Mouse (Mus musculus): ENCODE results near the gene C8b. TPM values are rescaled to one million over a fixed set of nuclear protein-coding genes. Genes with fewer than 3 reads are reported as not detected.

C8b gene
- total RNA-seq (2017): not detected in 2 replicates

DNA sequence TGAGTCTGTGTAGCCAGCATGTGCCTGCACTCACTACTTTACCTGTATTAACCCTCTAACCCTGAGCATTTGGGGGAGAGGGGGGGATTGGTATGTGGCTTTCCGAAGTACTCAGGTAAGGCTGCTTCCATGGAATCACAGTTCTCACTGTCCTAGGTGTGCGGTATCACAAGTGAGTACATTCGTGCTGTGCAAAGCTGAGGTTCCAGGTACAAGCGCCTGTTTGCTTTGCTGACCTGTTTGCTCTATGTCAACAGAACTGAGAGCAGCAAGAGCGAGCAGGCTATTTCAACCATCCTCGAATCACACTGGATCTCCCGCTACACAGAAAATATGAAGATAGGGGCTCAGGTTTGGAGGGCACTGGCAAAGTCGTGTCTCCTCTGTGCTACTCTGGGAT is at the start of gene C8b:
C8b (plus strand) TSS at position 253 of the 400 bp plus-strand sequence.
- no peak for ATAC-seq (replicated peaks in 1 of 2; ENCODE audit: insufficient read depth in 1 of 2, low FRiP score in 2 of 2, low TSS enrichment in 1 of 2, low read depth in 1 of 2, poor library complexity in 2 of 2, severe bottlenecking in 2 of 2)

GRCm38 (mm10) chr4:104716506-104716905 is 49.6 kb upstream of the C8b start:
- ATAC-seq (replicated peaks in 1 of 2; ENCODE audit: insufficient read depth in 1 of 2, low FRiP score in 2 of 2, low TSS enrichment in 1 of 2, low read depth in 1 of 2, poor library complexity in 2 of 2, severe bottlenecking in 2 of 2): no peak

GRCm38 (mm10) chr4:104718973-104719795 is 46.9 kb upstream of the C8b start:
- ATAC-seq (replicated peaks in 1 of 2; ENCODE audit: insufficient read depth in 1 of 2, low FRiP score in 2 of 2, low TSS enrichment in 1 of 2, low read depth in 1 of 2, poor library complexity in 2 of 2, severe bottlenecking in 2 of 2): no peak

- ATAC-seq (replicated peaks in 1 of 2; ENCODE audit: insufficient read depth in 1 of 2, low FRiP score in 2 of 2, low TSS enrichment in 1 of 2, low read depth in 1 of 2, poor library complexity in 2 of 2, severe bottlenecking in 2 of 2): no peak
Measured at GRCm38 (mm10) chr4:104723527-104724045, 42.5 kb upstream of the C8b start.

- no peak for ATAC-seq (replicated peaks in 1 of 2; ENCODE audit: insufficient read depth in 1 of 2, low FRiP score in 2 of 2, low TSS enrichment in 1 of 2, low read depth in 1 of 2, poor library complexity in 2 of 2, severe bottlenecking in 2 of 2)
Measured at GRCm38 (mm10) chr4:104724258-104724657, 41.9 kb upstream of the C8b start.

DNA sequence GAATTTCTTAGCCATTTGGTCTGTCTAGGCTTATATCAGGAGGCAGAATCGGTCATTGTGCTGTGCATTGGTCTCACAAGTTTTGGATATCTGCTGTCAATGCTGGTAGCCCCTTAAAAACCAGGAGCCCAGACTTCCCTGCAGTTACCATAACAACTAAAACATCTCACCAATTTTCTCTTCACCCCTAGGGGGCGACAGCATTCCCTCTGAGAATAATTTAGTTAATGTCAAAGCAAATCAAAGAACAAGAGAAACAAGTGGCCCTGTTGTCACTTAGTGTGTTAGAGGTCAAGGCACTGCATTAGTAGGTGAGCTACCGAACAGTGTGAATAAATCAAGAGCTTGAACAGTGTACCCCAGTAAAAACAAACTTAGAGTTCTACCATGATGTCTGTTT is 40.4 kb upstream of the C8b start:
- ATAC-seq (replicated peaks in 1 of 2; ENCODE audit: insufficient read depth in 1 of 2, low FRiP score in 2 of 2, low TSS enrichment in 1 of 2, low read depth in 1 of 2, poor library complexity in 2 of 2, severe bottlenecking in 2 of 2): no peak

- no peak for ATAC-seq (replicated peaks in 1 of 2; ENCODE audit: insufficient read depth in 1 of 2, low FRiP score in 2 of 2, low TSS enrichment in 1 of 2, low read depth in 1 of 2, poor library complexity in 2 of 2, severe bottlenecking in 2 of 2)
Measured at GRCm38 (mm10) chr4:104729185-104729584, 36.9 kb upstream of the C8b start.

DNA sequence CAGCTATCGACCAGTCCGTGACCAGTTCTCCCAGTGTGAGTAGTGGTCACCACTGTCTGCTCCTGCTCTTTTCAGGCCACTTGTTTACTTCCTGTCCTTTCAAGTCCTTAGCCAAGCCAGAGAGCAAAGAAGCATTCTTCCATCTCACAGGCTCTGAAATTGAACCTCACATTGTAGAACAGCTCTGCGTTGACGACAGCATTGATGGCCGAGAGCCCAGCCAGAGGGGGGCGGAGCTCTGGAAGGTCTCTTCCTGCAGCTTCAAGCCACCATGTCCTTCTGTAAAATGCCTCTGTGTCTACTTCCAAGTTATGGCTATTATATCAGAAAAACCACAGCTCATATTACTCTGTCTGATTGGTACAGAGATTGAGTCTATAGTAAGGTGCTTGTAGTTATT is 19.6 kb upstream of the C8b start:
- no peak for ATAC-seq (replicated peaks in 1 of 2; ENCODE audit: insufficient read depth in 1 of 2, low FRiP score in 2 of 2, low TSS enrichment in 1 of 2, low read depth in 1 of 2, poor library complexity in 2 of 2, severe bottlenecking in 2 of 2)

DNA sequence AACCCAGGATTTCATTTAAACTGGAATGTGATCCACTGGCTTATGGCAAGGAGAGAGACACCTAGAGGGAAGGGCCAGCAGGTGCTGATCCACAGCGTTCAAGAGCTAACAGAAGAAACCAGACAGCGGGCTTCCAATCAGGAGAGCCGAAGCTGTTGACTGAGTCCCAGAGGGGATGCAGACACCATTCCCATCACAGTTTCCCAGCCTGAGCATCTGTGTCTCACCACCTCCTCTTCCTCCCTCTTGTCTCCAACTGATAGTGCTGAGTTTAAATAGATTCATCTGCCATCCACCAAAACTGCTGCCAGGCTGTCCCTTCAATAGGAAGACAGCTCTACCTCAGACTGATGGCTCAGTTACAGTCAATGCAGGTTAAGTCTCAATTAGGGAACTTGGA is 12.0 kb upstream of the C8b start:
- no peak for ATAC-seq (replicated peaks in 1 of 2; ENCODE audit: insufficient read depth in 1 of 2, low FRiP score in 2 of 2, low TSS enrichment in 1 of 2, low read depth in 1 of 2, poor library complexity in 2 of 2, severe bottlenecking in 2 of 2)

- 0 out of 4 replicates have a peak, but pooled peaks of 1 of the 2 experiments have one; percentile 17 for ATAC-seq (replicated peaks in 1 of 2; ENCODE audit: insufficient read depth in 1 of 2, low FRiP score in 2 of 2, low TSS enrichment in 1 of 2, low read depth in 1 of 2, poor library complexity in 2 of 2, severe bottlenecking in 2 of 2)
Measured at GRCm38 (mm10) chr4:104760878-104761624, 5.1 kb upstream of the C8b start.

GRCm38 (mm10) chr4:104768190-104768589 is 2.1 kb downstream of the C8b start:
- no peak for ATAC-seq (replicated peaks in 1 of 2; ENCODE audit: insufficient read depth in 1 of 2, low FRiP score in 2 of 2, low TSS enrichment in 1 of 2, low read depth in 1 of 2, poor library complexity in 2 of 2, severe bottlenecking in 2 of 2)

DNA sequence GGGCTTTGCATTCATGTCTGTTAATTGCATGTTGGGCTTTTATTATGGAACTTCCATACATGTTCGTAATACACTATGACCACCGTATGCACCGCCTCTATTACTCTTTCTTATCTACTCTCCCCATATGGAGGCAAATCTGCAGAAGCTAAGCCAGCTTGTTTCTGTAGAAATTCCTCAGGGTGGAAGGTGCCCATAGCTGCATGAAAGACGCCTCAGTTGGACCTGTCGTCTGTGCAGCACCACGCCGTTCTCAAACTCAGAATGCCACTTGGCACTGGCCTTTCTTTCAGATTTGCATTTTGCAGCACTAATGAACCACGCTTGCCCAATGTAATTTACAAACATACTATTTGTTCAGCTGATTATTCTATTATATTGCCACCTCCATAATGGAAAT is 3.5 kb downstream of the C8b start:
- no peak for ATAC-seq (replicated peaks in 1 of 2; ENCODE audit: insufficient read depth in 1 of 2, low FRiP score in 2 of 2, low TSS enrichment in 1 of 2, low read depth in 1 of 2, poor library complexity in 2 of 2, severe bottlenecking in 2 of 2)

GRCm38 (mm10) chr4:104770331-104770730 is 4.2 kb downstream of the C8b start:
- ATAC-seq (replicated peaks in 1 of 2; ENCODE audit: insufficient read depth in 1 of 2, low FRiP score in 2 of 2, low TSS enrichment in 1 of 2, low read depth in 1 of 2, poor library complexity in 2 of 2, severe bottlenecking in 2 of 2): no peak

DNA sequence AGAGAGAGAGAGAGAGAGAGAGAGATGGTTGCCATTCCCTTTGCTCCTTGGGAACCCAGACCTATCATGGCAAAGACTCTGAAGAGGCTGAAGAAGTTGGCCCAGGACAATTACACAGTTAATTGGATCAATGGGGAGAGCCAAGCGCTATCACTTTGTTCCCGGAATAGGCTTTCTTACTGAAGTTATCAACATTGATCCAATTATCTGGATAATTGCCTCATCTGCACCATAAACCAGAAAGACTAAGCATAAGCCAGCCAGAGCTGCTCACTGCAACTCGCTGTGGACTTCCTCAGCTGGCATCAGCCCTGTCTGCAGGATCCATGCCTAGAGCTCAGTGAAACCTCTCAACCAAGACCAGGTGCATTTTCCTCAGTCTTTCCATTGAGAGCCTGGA is 9.5 kb downstream of the C8b start:
- ATAC-seq (replicated peaks in 1 of 2; ENCODE audit: insufficient read depth in 1 of 2, low FRiP score in 2 of 2, low TSS enrichment in 1 of 2, low read depth in 1 of 2, poor library complexity in 2 of 2, severe bottlenecking in 2 of 2): no peak

DNA sequence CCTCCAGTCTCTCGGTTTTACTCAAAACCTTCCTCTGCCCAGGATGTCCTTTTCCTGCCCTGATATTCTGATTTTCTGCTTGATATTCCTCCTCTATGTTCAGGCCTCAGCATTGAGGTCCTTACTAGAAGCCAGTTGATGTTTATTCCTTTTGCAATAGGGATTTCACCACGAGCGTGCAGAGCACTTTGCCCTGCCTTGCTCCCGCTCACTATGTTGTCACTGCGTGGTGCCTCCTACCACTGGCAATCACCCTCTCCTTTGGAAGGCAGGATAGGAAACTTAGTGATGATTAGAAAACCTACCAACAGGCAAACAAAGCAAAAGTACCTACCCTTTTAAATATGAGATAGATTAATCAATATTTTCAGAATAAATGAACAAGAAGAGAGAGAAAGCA is 13.3 kb downstream of the C8b start:
- ATAC-seq (replicated peaks in 1 of 2; ENCODE audit: insufficient read depth in 1 of 2, low FRiP score in 2 of 2, low TSS enrichment in 1 of 2, low read depth in 1 of 2, poor library complexity in 2 of 2, severe bottlenecking in 2 of 2): no peak

DNA sequence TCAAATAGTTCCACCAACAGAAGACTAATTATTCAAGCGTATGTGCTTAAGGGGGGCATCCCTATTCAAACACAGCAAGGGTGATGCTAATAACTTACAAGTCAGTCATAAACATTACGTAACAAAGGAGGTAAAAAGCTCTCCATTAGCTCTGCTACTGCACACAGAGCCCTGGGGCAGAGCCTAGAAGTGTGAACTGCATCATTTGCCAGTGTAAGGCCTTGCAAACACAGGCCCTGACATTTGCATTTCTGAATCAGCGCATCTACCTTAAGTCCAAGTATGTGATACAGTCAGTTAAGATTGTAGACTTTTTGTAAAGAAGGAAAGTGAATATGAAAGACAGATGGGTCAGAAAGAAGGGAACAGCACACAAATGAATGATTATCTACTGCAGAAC is 15.3 kb downstream of the C8b start:
- no peak for ATAC-seq (replicated peaks in 1 of 2; ENCODE audit: insufficient read depth in 1 of 2, low FRiP score in 2 of 2, low TSS enrichment in 1 of 2, low read depth in 1 of 2, poor library complexity in 2 of 2, severe bottlenecking in 2 of 2)

GRCm38 (mm10) chr4:104782346-104782745 is 16.2 kb downstream of the C8b start:
- ATAC-seq (replicated peaks in 1 of 2; ENCODE audit: insufficient read depth in 1 of 2, low FRiP score in 2 of 2, low TSS enrichment in 1 of 2, low read depth in 1 of 2, poor library complexity in 2 of 2, severe bottlenecking in 2 of 2): no peak

GRCm38 (mm10) chr4:104792111-104792510 is 26.0 kb downstream of the C8b start:
- ATAC-seq (replicated peaks in 1 of 2; ENCODE audit: insufficient read depth in 1 of 2, low FRiP score in 2 of 2, low TSS enrichment in 1 of 2, low read depth in 1 of 2, poor library complexity in 2 of 2, severe bottlenecking in 2 of 2): no peak

All from hematopoietic stem cell, adult 5-6 weeks (primary cell).